14 mouse cellular contexts compared by ENCODE assay signal in genomic region chr10:78004479-78005100, GRCm38 (mm10). TPM values are rescaled to one million over a fixed set of nuclear protein-coding genes. Genes with fewer than 3 reads are reported as not detected.
A peak's percentile ranks its signal among the peaks of the same experiment; 100 is the strongest.
DNase-seq lines count a peak whose midpoint lies in the region; ATAC-seq lines count a peak whose summit lies in the region.
"Had no signal": no experiment of that assay in that cellular context is flagged by ENCODE, and none has a peak within 500 bp of the region (broad histone marks: within the 10 kb centered on the region; RNA-seq: fewer than 3 reads in every experiment).

No protein-coding gene starts in this region.

- H3K27ac ChIP-seq in hindbrain, embryonic 10.5 days: no peak overlapping the region; the same call in 1 of the 2 replicates
- H3K27ac ChIP-seq in hindbrain, embryonic 16.5 days (ENCODE audit: low read depth, low read length): no peak overlapping the region
- H3K27ac ChIP-seq in intestine, embryonic 16.5 days (ENCODE audit: low read length): peak overlapping the region; percentile 97
- peak overlapping the region; percentile 99 for H3K27ac ChIP-seq in liver, embryonic 15.5 days (replicated peaks)
- H3K27ac ChIP-seq: hindbrain, embryonic 12.5 days had no signal

- H3K4me2 ChIP-seq in hindbrain, embryonic 16.5 days (ENCODE audit: low read length): no peak overlapping the region
- peak overlapping the region; percentile 82 for H3K4me2 ChIP-seq in intestine, embryonic 16.5 days (ENCODE audit: low read depth, low read length)
- peak overlapping the region; percentile 96 for H3K4me2 ChIP-seq in liver, embryonic 15.5 days
- H3K4me2 ChIP-seq: hindbrain, embryonic 12.5 days had no signal

- 91% methylated on average over 3 of the region's 3 CpGs for WGBS in hindbrain, embryonic 10.5 days
- WGBS in hindbrain, embryonic 16.5 days: 89% methylated on average over 3 of the region's 3 CpGs
- 63% methylated on average over 3 of the region's 3 CpGs for WGBS in intestine, embryonic 16.5 days
- 31% methylated on average over 3 of the region's 3 CpGs for WGBS in liver, embryonic 15.5 days (ENCODE audit: insufficient replicate concordance)

- no peak overlapping the region for H3K9ac ChIP-seq in hindbrain, embryonic 16.5 days (ENCODE audit: low read depth, low read length)
- H3K9ac ChIP-seq in intestine, embryonic 16.5 days (ENCODE audit: low read depth, low read length): peak overlapping the region; percentile 51
- H3K9ac ChIP-seq in liver, embryonic 15.5 days: peak overlapping the region; percentile 31
- H3K9ac ChIP-seq: hindbrain, embryonic 12.5 days had no signal

- H3K27me3 ChIP-seq in hindbrain, embryonic 10.5 days (ENCODE audit: insufficient read depth, poor library complexity, severe bottlenecking): no peaks in the 10 kb centered on the region
- no peaks in the 10 kb centered on the region for H3K27me3 ChIP-seq in hindbrain, embryonic 16.5 days (replicated peaks; ENCODE audit: control insufficient read depth, insufficient read depth, low read length)
- H3K27me3 ChIP-seq in intestine, embryonic 16.5 days (replicated peaks; ENCODE audit: control insufficient read depth, insufficient read depth, low read length): no peaks in the 10 kb centered on the region
- no peaks in the 10 kb centered on the region for H3K27me3 ChIP-seq in liver, embryonic 15.5 days
- H3K27me3 ChIP-seq: hindbrain, embryonic 12.5 days; Patski had no signal

- 0 out of 2 replicates have a peak overlapping the region, but pooled peaks have one; percentile 16 for H3K4me3 ChIP-seq in hindbrain, embryonic 10.5 days
- no peak overlapping the region for H3K4me3 ChIP-seq in hindbrain, embryonic 16.5 days (ENCODE audit: low read length)
- H3K4me3 ChIP-seq in intestine, embryonic 16.5 days (ENCODE audit: low read length): peak overlapping the region; percentile 20
- peak overlapping the region; percentile 38 for H3K4me3 ChIP-seq in liver, embryonic 15.5 days (replicated peaks)
- H3K4me3 ChIP-seq: hindbrain, embryonic 12.5 days had no signal

- DNase-seq in hindbrain, embryonic 10.5 days (ENCODE audit: low spot score): no peak
- peak; percentile 58 for DNase-seq in c-Kit-positive CD71-positive TER-119-negative erythroid progenitor cells, embryonic 14.5 days (ENCODE audit: low read depth)
- DNase-seq in cerebellum, adult 11-12 months: no peak
- DNase-seq in thymus, postnatal 14 days: no peak
- no peak for DNase-seq in kidney, postnatal 25 days
- DNase-seq: adrenal gland, adult 8-10 months; cerebellum, adult 18-20 months had no signal

- peaks cover 61% of the 10 kb centered on the region for H3K36me3 ChIP-seq in hindbrain, embryonic 10.5 days
- peaks cover 25% of the 10 kb centered on the region for H3K36me3 ChIP-seq in hindbrain, embryonic 16.5 days (ENCODE audit: control insufficient read depth, insufficient read depth, low read length)
- peaks cover 23% of the 10 kb centered on the region for H3K36me3 ChIP-seq in intestine, embryonic 16.5 days (ENCODE audit: control insufficient read depth, insufficient read depth, low read length)
- H3K36me3 ChIP-seq in liver, embryonic 15.5 days (replicated peaks): peaks cover 50% of the 10 kb centered on the region

- H3K9me3 ChIP-seq in hindbrain, embryonic 10.5 days: no peaks in the 10 kb centered on the region
- no peaks in the 10 kb centered on the region for H3K9me3 ChIP-seq in hindbrain, embryonic 16.5 days (ENCODE audit: control insufficient read depth, low read length)
- H3K9me3 ChIP-seq in intestine, embryonic 16.5 days (ENCODE audit: control insufficient read depth, low read length): no peaks in the 10 kb centered on the region
- H3K9me3 ChIP-seq in liver, embryonic 15.5 days (replicated peaks): no peaks in the 10 kb centered on the region
- H3K9me3 ChIP-seq: hindbrain, embryonic 12.5 days had no signal

- ATAC-seq in hindbrain, embryonic 16.5 days: no peak
- peak; percentile 71 for ATAC-seq in intestine, embryonic 16.5 days
- peak; percentile 58 for ATAC-seq in liver, embryonic 15.5 days (ENCODE audit: insufficient read depth)
- ATAC-seq: forebrain, embryonic 14.5 days; Patski had no signal

- peaks cover 52% of the 10 kb centered on the region for H3K4me1 ChIP-seq in hindbrain, embryonic 10.5 days (replicated peaks)
- peaks cover 32% of the 10 kb centered on the region for H3K4me1 ChIP-seq in hindbrain, embryonic 16.5 days (ENCODE audit: control insufficient read depth, insufficient read depth, low read depth, low read length)
- peaks cover 38% of the 10 kb centered on the region for H3K4me1 ChIP-seq in intestine, embryonic 16.5 days (ENCODE audit: control insufficient read depth, insufficient read depth, low read length)
- peaks cover 59% of the 10 kb centered on the region for H3K4me1 ChIP-seq in liver, embryonic 15.5 days (replicated peaks)

RNA-seq across cellular contexts. Expression of gene Pfkl, which starts 5.3 kb away (rescaled TPM):
- polyA plus RNA-seq in hindbrain, embryonic 10.5 days (2016; fragmentation: Nextera tagmentation; extraction: Ambion mirVana): 187 and 243 TPM in 2 replicates
- 140 and 145 TPM in 2 replicates for polyA plus RNA-seq in hindbrain, embryonic 16.5 days (2015; fragmentation: Nextera tagmentation; extraction: Ambion mirVana)
- polyA plus RNA-seq in intestine, embryonic 16.5 days (2015; fragmentation: Nextera tagmentation; extraction: Ambion mirVana): 282 and 298 TPM in 2 replicates
- polyA plus RNA-seq in liver, embryonic 15.5 days (2015; fragmentation: Nextera tagmentation; extraction: Ambion mirVana): 80.6 and 85.9 TPM in 2 replicates

RNA-seq across cellular contexts. Expression of gene 1810043G02Rik, which starts 26.3 kb away (rescaled TPM):
- polyA plus RNA-seq in hindbrain, embryonic 10.5 days (2016; fragmentation: Nextera tagmentation; extraction: Ambion mirVana): 40.7 and 42.9 TPM in 2 replicates
- 53.9 and 56.7 TPM in 2 replicates for polyA plus RNA-seq in hindbrain, embryonic 16.5 days (2015; fragmentation: Nextera tagmentation; extraction: Ambion mirVana)
- polyA plus RNA-seq in intestine, embryonic 16.5 days (2015; fragmentation: Nextera tagmentation; extraction: Ambion mirVana): 16.0 and 17.5 TPM in 2 replicates
- 4.4 and 4.7 TPM in 2 replicates for polyA plus RNA-seq in liver, embryonic 15.5 days (2015; fragmentation: Nextera tagmentation; extraction: Ambion mirVana)

RNA-seq across cellular contexts. Expression of gene Trpm2, which starts 34.2 kb away (rescaled TPM):
- 0.88 and 1.2 TPM in 2 replicates for polyA plus RNA-seq in hindbrain, embryonic 10.5 days (2016; fragmentation: Nextera tagmentation; extraction: Ambion mirVana)
- 7.8 and 9.9 TPM in 2 replicates for polyA plus RNA-seq in hindbrain, embryonic 16.5 days (2015; fragmentation: Nextera tagmentation; extraction: Ambion mirVana)
- 0.91 and 0.92 TPM in 2 replicates for polyA plus RNA-seq in intestine, embryonic 16.5 days (2015; fragmentation: Nextera tagmentation; extraction: Ambion mirVana)
- 2.2 and 3.2 TPM in 2 replicates for polyA plus RNA-seq in liver, embryonic 15.5 days (2015; fragmentation: Nextera tagmentation; extraction: Ambion mirVana)

RNA-seq across cellular contexts. Expression of gene Dnmt3l, which starts 37.2 kb away (rescaled TPM):
- polyA plus RNA-seq in hindbrain, embryonic 10.5 days (2016; fragmentation: Nextera tagmentation; extraction: Ambion mirVana): not detected in 2 replicates
- not detected in 2 replicates for polyA plus RNA-seq in hindbrain, embryonic 16.5 days (2015; fragmentation: Nextera tagmentation; extraction: Ambion mirVana)
- polyA plus RNA-seq in intestine, embryonic 16.5 days (2015; fragmentation: Nextera tagmentation; extraction: Ambion mirVana): 0.29 and 0.33 TPM in 2 replicates
- not detected in 2 replicates for polyA plus RNA-seq in liver, embryonic 15.5 days (2015; fragmentation: Nextera tagmentation; extraction: Ambion mirVana)
- polyA plus RNA-seq: embryonic facial prominence, embryonic 11.5 days; forebrain, embryonic 14.5 days had no signal

RNA-seq across cellular contexts. Expression of gene Aire, which starts 38.8 kb away (rescaled TPM):
- polyA plus RNA-seq in hindbrain, embryonic 10.5 days (2016; fragmentation: Nextera tagmentation; extraction: Ambion mirVana): 0.36 TPM in 1 of 2 replicates, not detected in the other
- polyA plus RNA-seq in hindbrain, embryonic 16.5 days (2015; fragmentation: Nextera tagmentation; extraction: Ambion mirVana): 0.06 TPM in 1 of 2 replicates, not detected in the other
- 0.16 and 0.20 TPM in 2 replicates for polyA plus RNA-seq in intestine, embryonic 16.5 days (2015; fragmentation: Nextera tagmentation; extraction: Ambion mirVana)
- not detected in 2 replicates for polyA plus RNA-seq in liver, embryonic 15.5 days (2015; fragmentation: Nextera tagmentation; extraction: Ambion mirVana)

Comparison
In these comparisons a context has a peak if more than half of its experiments do, and no peak if none do; other contexts are left out.
1. H3K27ac ChIP-seq: peak in intestine, embryonic 16.5 days (single experiment) and liver, embryonic 15.5 days (single experiment); none in hindbrain, embryonic 10.5 days (single experiment) and hindbrain, embryonic 16.5 days (single experiment).